Mouse (Mus musculus) embryonic facial prominence, embryonic 15.5 days (tissue): ENCODE results near the gene Gm27021. TPM values are rescaled to one million over a fixed set of nuclear protein-coding genes. Genes with fewer than 3 reads are reported as not detected.
"Not testable (repeated sequence)": the region's sequence is repeated elsewhere in the genome, so short reads cannot be mapped to it uniquely, and the experiment has no call there.

ENCODE experiments used
- ATAC-seq: fragments of 200-750 bp; cut with Nextera tagmentation; 2 replicates; pipeline ENCODE4 v1.8.0; 2017; ENCODE audit warnings: low read depth, moderate TSS enrichment; ENCODE audit not compliant: insufficient number of reproducible peaks, low FRiP score, low TSS enrichment
- H3K27ac ChIP-seq: fragments of 300-500 bp; sonication (generic); replicated peaks from 2 replicates; pipeline ENCODE4 v1.5.1; 2015; ENCODE audit warnings: mild to moderate bottlenecking, inconsistent platforms
- H3K27me3 ChIP-seq: fragments of 300-500 bp; sonication (generic); 2 replicates; pipeline ENCODE4 v1.6.1; 2015; ENCODE audit warnings: inconsistent platforms
- H3K36me3 ChIP-seq: fragments of 300-500 bp; sonication (generic); 2 replicates; pipeline ENCODE4 v1.6.1; 2015; ENCODE audit warnings: mild to moderate bottlenecking, inconsistent platforms
- H3K4me1 ChIP-seq: fragments of 300-500 bp; sonication (generic); 2 replicates; pipeline ENCODE4 v1.6.1; 2015; ENCODE audit warnings: inconsistent platforms
- H3K4me2 ChIP-seq: fragments of 300-500 bp; sonication (generic); replicated peaks from 2 replicates; pipeline ENCODE4 v1.6.1; 2015; ENCODE audit warnings: mild to moderate bottlenecking, inconsistent platforms
- H3K4me3 ChIP-seq: fragments of 300-500 bp; sonication (generic); replicated peaks from 2 replicates; pipeline ENCODE4 v1.5.1; 2015; ENCODE audit warnings: mild to moderate bottlenecking, inconsistent platforms
- H3K9ac ChIP-seq: fragments of 300-500 bp; sonication (generic); 2 replicates; pipeline ENCODE4 v1.6.1; 2015; ENCODE audit warnings: inconsistent platforms
- H3K9me3 ChIP-seq: fragments of 300-500 bp; sonication (generic); replicated peaks from 2 replicates; pipeline ENCODE4 v1.6.1; 2016; ENCODE audit warnings: inconsistent platforms
- WGBS: fragments of 180-500 bp; shearing (Covaris S2); methylation state at CpG from one replicate; pipeline ENCODE4 v1.1.7; 2015; 5-methylcytosine and 5-hydroxymethylcytosine counted together
- polyA plus RNA-seq: library from polyadenylated mRNA; unstranded; fragments of >200 nt; fragmentation: Nextera tagmentation; extraction: Ambion mirVana; gene quantifications from 2 replicates; pipeline ENCODE4 v1.2.1, GENCODE M21; 2015

Gm27021 gene
- polyA plus RNA-seq, 1 experiment from 2014 or later, result 6.2 TPM

DNA sequence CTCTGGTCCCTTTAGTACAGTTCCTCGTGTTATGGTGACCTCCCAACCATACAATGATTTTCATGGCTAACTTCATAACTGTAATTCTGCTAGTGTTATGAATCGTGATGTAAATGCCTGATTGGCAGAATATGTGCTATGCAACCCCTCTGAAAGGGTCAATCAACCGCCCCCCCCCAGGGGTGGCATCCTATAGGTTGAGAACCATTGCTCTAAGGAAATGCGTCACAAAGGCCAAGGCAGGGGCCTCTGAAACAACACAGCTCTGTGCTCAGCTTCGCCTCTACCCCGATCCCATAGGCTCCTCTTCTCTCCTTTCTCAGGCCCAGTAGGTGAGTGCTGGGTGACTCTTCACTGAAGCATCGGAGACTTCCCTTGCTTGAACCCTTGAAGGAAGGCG, 17.7 kb upstream of the Gm27021 start:
- H3K4me1 ChIP-seq, result peaks cover 34% of the 10 kb centered on the region
- ATAC-seq, result no peak
- no peaks in the 10 kb centered on the region for H3K9me3 ChIP-seq
- H3K27me3 ChIP-seq, result no peaks in the 10 kb centered on the region; the same call in 1 of the 2 replicates
- peak overlapping the region; percentile 63 for H3K27ac ChIP-seq
- H3K4me3 ChIP-seq, result no peak overlapping the region
- no peaks in the 10 kb centered on the region for H3K36me3 ChIP-seq
- H3K4me2 ChIP-seq, result no peak overlapping the region
- 76% methylated on average over 8 of the region's 8 CpGs for WGBS
- no peak overlapping the region for H3K9ac ChIP-seq

DNA sequence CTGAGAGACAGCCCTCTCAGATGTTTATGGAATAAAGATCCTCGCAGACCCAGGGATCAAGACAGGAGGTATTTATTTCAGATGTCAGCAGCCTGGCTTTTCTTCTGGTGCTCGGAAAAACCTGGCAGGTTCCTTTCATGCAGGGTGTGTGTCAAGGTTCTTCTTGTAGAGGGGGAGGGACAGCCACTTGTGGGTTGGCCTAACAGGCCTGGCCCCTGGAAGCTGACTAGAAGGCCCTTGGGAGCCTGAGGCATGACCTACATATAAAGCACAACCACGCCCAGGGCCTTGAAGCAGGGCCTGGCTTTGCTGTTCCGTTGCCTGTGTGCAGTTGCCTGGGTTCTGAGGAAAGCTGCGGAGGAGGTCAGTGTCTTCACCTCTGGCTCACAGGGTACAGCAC, 17.2 kb upstream of the Gm27021 start:
- ATAC-seq, result no peak
- Histone ChIP-seq H3K27ac (peak overlapping the region; percentile 63), H3K4me2 (no peak overlapping the region), H3K9ac (no peak overlapping the region), H3K4me1 (peaks cover 34% of the 10 kb centered on the region), H3K27me3 (no peaks in the 10 kb centered on the region; the same call in 1 of the 2 replicates), H3K4me3 (no peak overlapping the region), H3K9me3 (no peaks in the 10 kb centered on the region), H3K36me3 (no peaks in the 10 kb centered on the region)
- WGBS, result 33% methylated on average over 5 of the region's 5 CpGs

DNA sequence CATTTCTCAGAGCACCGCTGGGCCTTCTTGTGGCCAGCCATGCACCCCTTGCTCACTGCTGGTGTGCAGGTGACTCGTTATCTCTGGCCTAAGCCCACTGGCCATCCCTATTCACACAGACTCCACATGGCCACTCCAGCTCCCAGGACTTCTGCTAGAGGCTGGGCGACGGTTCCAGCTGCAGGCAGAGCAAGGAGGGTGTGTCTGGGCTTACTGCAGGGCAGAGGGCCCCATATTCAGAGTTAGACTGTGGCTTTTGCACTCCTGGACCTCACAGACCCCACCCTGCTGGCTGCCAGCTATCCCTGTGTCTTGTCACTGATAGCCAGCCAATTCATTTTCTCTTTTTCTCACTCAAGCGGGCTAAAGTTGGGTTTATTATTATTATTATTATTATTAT, 16.2 kb upstream of the Gm27021 start:
- Histone ChIP-seq H3K27me3 (no peaks in the 10 kb centered on the region; the same call in 1 of the 2 replicates), H3K36me3 (no peaks in the 10 kb centered on the region), H3K9me3 (no peaks in the 10 kb centered on the region), H3K27ac (no peak overlapping the region), H3K9ac (no peak overlapping the region), H3K4me2 (no peak overlapping the region), H3K4me3 (no peak overlapping the region), H3K4me1 (peaks cover 34% of the 10 kb centered on the region)
- no peak for ATAC-seq
- WGBS, result 71% methylated on average over 5 of the region's 5 CpGs

DNA sequence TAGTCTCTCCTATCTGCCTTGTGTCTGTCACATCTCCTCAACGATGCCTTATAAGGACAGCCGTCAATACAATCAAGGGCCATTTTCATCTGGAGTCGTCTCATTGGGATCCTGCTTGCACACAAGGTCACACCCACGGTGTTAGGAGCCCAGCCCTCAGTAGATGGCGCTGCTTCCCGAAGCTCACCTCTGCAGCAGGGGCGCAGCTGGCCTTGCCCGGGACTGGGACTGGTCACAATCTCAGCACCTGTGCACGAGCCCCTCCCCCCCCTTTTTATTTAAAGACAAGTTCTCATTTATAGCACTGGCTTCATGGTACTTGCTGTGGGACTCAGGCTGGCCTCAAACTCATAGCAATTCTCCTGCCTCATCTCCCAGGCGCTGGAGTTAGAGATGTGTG, 15.7 kb upstream of the Gm27021 start:
- ATAC-seq, result no peak
- Histone ChIP-seq H3K4me3 (no peak overlapping the region), H3K4me2 (no peak overlapping the region), H3K27me3 (no peaks in the 10 kb centered on the region; the same call in 1 of the 2 replicates), H3K9ac (no peak overlapping the region), H3K4me1 (peaks cover 34% of the 10 kb centered on the region), H3K36me3 (no peaks in the 10 kb centered on the region), H3K9me3 (no peaks in the 10 kb centered on the region), H3K27ac (no peak overlapping the region)
- 15% methylated on average over 10 of the region's 10 CpGs for WGBS

DNA sequence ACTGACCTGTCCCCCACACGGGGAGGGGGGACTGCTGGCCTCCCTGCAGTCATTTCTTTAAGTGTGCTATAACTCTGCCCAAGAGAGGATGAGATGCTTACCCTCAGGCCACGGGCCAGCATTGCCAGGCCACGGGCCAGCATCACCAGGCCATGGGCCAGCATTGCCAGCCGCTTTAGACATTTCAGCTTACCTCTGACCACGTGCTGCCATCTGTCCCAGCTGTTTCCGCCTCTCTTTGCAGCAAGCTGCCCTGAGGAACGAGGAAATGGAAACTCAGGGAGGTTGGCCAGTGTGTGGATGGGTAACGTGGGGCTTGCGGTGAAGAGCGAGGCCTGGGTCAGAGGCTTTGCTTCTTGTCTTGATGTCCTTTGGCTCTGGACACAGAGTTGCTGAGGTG, 13.2 kb upstream of the Gm27021 start:
- H3K9ac ChIP-seq, result no peak overlapping the region
- no peak overlapping the region for H3K4me2 ChIP-seq
- H3K9me3 ChIP-seq, result no peaks in the 10 kb centered on the region
- WGBS, result 69% methylated on average over 10 of the region's 10 CpGs
- no peaks in the 10 kb centered on the region for H3K36me3 ChIP-seq
- no peak overlapping the region for H3K4me3 ChIP-seq
- ATAC-seq, result no peak
- H3K4me1 ChIP-seq, result peaks cover 24% of the 10 kb centered on the region
- H3K27ac ChIP-seq, result no peak overlapping the region
- no peaks in the 10 kb centered on the region for H3K27me3 ChIP-seq

DNA sequence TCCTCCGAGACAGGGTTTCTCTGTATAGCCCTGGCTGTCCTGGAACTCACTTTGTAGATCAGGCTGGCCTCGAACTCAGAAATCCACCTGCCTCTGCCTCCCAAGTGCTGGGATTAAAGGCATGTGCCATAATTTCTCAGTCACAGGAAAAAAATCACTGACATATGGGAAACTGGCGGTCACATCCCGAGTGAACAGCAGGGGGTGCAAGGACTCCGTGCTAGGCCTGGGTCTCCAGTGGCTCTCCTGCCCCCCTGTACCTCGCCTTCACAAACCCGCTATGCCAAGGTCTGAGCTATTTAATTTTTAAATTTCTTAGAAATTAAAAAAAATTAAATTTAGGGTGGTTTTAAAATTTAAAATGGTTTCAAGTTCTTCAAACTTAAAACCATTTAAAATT, 12.5 kb upstream of the Gm27021 start:
- 48% methylated on average over 7 of the region's 7 CpGs for WGBS
- peaks cover 17% of the 10 kb centered on the region for H3K4me1 ChIP-seq
- not testable (repeated sequence) for H3K36me3 ChIP-seq, H3K9ac ChIP-seq, ATAC-seq, H3K27me3 ChIP-seq, H3K9me3 ChIP-seq, H3K4me3 ChIP-seq, H3K27ac ChIP-seq, H3K4me2 ChIP-seq

DNA sequence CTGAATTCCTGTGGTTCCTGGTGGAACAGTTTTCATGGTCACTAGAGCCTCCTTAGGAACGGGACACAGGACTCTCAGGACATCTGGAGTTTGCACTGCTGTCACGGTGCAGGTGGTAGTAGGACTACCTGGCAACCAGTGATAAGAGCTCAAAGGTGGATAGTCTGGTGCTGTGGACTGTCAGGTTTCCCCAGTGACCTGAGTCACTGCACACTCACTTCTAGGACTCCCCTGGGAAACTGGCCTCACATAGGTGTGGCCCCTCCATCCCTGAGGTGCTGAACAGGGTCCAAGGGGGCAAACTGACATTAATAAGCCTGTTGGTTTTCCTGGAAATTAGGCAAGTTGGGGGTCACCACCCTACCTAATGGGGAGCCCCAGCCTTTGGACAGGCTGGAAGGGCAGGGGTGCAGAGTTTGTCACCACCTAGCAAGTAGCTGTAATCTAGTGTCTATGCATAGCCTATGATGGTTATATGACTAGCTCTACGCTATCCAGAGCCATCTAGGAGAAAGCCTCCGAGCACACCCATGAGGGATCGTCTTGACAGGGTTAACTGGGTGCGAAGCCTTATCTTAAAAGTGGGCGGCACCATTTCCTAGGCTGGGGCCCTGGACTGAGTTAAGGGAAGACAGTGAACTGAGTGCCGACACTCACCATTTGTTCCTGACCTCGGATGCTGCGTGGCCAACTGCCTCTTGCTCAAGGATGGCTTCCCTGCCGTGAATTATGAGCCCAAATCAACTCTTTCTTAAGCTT, 11.9 kb upstream of the Gm27021 start:
- Histone ChIP-seq H3K4me2 (no peak overlapping the region), H3K9ac (no peak overlapping the region), H3K4me3 (no peak overlapping the region), H3K9me3 (no peaks in the 10 kb centered on the region), H3K4me1 (peaks cover 11% of the 10 kb centered on the region), H3K36me3 (peaks cover 4% of the 10 kb centered on the region; the same call in 1 of the 2 replicates), H3K27ac (no peak overlapping the region), H3K27me3 (no peaks in the 10 kb centered on the region)
- 73% methylated on average over 11 of the region's 11 CpGs for WGBS
- ATAC-seq, result no peak

DNA sequence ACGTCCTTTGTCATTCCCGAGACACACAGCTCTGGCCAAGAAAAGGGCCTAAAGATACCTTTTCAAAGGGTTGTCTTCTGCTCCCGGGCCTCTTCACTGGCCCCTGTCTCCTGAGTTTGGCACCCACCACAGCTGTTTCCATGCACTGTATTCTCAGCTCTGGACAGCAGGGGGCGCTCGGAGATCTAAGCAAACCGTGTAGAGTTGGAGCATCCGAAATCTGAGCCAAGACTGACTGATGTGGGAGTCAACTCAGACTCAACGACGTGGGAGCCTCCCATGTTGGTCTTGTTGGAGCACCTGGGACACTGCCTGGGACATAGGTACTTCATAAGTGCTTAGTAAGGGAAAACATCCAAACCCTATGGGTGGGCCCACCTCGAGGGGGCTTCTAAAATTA, 10.6 kb upstream of the Gm27021 start:
- 15% methylated on average over 10 of the region's 10 CpGs for WGBS
- H3K4me2 ChIP-seq, result no peak overlapping the region
- 0 out of 2 replicates have a peak, but pooled peaks have one; percentile 48 for ATAC-seq
- H3K4me3 ChIP-seq, result no peak overlapping the region
- H3K36me3 ChIP-seq, result peaks cover 13% of the 10 kb centered on the region
- no peaks in the 10 kb centered on the region for H3K9me3 ChIP-seq
- no peak overlapping the region for H3K9ac ChIP-seq
- no peaks in the 10 kb centered on the region for H3K4me1 ChIP-seq
- no peak overlapping the region for H3K27ac ChIP-seq
- no peaks in the 10 kb centered on the region for H3K27me3 ChIP-seq

DNA sequence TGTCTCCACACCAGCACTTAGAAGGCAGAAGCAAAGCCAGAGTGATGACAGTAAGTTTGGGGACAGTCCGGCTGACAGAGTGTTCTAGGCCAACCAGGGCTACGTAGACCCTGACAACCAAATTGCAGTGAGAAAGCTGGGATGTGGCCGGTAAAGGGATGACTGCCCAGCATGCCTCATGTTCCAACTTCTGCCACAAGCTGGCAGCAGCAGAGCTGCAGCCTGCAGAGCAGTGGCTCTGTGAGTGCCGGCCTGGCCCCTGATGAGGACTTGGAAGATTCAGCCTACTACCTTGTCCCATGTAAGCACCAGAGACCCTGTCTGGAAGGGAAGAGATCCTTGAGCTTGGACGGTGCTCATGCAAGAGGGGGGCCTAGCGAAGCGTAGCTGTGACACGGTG, 7.8 kb upstream of the Gm27021 start:
- Histone ChIP-seq H3K27me3 (no peaks in the 10 kb centered on the region), H3K4me2 (no peak overlapping the region), H3K4me3 (no peak overlapping the region), H3K4me1 (0 out of 2 replicates have a peak, but pooled peaks cover 4% of the 10 kb centered on the region), H3K9ac (no peak overlapping the region), H3K36me3 (peaks cover 38% of the 10 kb centered on the region), H3K27ac (no peak overlapping the region), H3K9me3 (no peaks in the 10 kb centered on the region)
- 71% methylated on average over 8 of the region's 8 CpGs for WGBS
- ATAC-seq, result no peak

DNA sequence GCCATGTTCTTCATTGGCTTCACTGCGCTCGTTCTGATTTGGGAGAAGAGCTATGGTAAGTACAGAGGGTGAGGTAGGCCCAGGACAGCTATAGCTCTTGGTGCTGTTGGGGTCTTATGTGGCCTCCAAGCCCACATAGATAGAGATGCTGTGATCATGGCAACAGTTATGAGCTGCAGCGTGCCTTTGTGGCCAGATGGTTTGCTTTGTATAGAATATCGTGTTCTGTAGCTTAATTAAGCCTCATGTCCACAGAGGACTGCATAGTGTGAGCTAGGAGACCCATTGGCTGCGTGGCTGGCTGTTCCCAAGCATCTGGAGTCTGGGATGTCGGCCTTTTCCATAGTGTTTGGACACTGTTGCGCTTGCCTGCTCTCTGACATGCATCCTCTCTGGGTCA, 5.4 kb upstream of the Gm27021 start:
- Histone ChIP-seq H3K27ac (no peak overlapping the region), H3K9ac (no peak overlapping the region), H3K4me3 (no peak overlapping the region), H3K36me3 (peaks cover 47% of the 10 kb centered on the region), H3K9me3 (no peaks in the 10 kb centered on the region), H3K4me1 (peaks cover 16% of the 10 kb centered on the region), H3K27me3 (no peaks in the 10 kb centered on the region), H3K4me2 (no peak overlapping the region)
- 90% methylated on average over 7 of the region's 7 CpGs for WGBS
- ATAC-seq, result no peak

DNA sequence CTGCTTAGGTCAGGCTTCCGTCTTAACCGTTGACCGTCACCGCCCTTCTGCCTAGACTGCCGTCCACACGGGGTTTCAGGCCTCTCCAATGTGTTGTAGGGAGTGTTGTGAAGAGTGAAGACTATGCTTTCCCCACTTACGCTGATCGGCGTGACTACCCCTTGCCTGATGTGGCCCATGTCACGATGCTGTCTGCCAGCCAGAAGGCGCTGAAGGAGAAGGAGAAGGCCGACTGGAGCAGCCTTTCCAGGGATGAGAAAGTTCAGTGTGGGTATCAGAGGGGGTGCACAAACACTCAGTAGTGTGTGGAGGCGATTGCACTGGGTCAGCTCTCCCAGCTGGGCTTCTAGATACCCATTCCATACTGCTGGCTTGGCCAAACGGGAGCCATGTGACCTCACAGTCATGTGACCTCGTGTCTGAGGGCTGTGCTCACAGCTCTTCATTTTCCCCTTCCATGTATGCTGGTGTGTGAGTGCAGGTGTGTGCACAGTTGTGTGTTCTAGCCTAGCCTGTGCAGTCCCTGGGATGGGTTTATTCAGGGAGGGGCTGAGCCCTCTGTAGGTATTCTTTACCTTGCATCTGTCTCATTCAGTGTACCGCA, 4.8 kb upstream of the Gm27021 start:
- H3K27ac ChIP-seq, result no peak overlapping the region
- H3K9me3 ChIP-seq, result no peaks in the 10 kb centered on the region
- H3K4me3 ChIP-seq, result no peak overlapping the region
- H3K27me3 ChIP-seq, result no peaks in the 10 kb centered on the region
- WGBS, result 92% methylated on average over 16 of the region's 16 CpGs
- H3K4me2 ChIP-seq, result no peak overlapping the region
- H3K9ac ChIP-seq, result no peak overlapping the region
- peaks cover 16% of the 10 kb centered on the region for H3K4me1 ChIP-seq
- peaks cover 47% of the 10 kb centered on the region for H3K36me3 ChIP-seq
- no peak for ATAC-seq

DNA sequence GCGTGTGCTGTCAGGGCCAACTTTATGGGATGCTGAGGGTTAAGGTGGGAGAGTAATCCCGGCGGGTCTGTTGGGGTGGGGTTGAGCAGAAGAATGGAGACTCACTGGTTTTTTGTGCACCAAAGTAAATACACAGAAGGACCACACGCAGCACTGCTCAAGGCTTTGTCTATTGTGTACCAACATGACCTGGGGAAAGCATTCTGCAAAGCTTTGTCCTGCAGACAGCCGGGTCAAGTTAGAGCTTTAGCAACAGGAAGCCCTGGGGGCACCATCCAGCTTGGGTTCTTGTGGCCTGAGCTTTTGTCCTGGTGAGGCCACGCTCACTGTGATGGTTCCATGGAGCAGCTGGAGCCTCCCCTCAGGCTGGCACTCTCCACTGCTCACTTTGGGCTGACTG, 3.9 kb upstream of the Gm27021 start:
- 39% methylated on average over 6 of the region's 6 CpGs for WGBS
- Histone ChIP-seq H3K9me3 (no peaks in the 10 kb centered on the region), H3K36me3 (peaks cover 47% of the 10 kb centered on the region), H3K9ac (no peak overlapping the region), H3K4me1 (peaks cover 19% of the 10 kb centered on the region), H3K4me2 (no peak overlapping the region), H3K4me3 (no peak overlapping the region), H3K27ac (no peak overlapping the region), H3K27me3 (no peaks in the 10 kb centered on the region)
- no peak for ATAC-seq
